Mouse (Mus musculus) heart, embryonic 15.5 days (tissue): ENCODE measurements around the gene Dst. TPM values are rescaled to one million over a fixed set of nuclear protein-coding genes. Genes with fewer than 3 reads are reported as not detected.
A peak's percentile ranks its signal among the peaks of the same experiment; 100 is the strongest.

Experiments used
- ATAC-seq: fragments of 200-750 bp; cut with Nextera tagmentation; replicated peaks from 2 replicates; pipeline ENCODE4 v1.8.0; 2017; ENCODE audit warnings: low read depth, moderate TSS enrichment; ENCODE audit not compliant: insufficient number of reproducible peaks, insufficient read depth, low FRiP score
- H3K27ac ChIP-seq: fragments of 300-500 bp; sonication (generic); 2 replicates; pipeline ENCODE4 v1.5.1; 2015; ENCODE audit warnings: mild to moderate bottlenecking, inconsistent platforms
- H3K27me3 ChIP-seq: fragments of 300-500 bp; sonication (generic); 2 replicates; pipeline ENCODE4 v1.6.1; 2015; ENCODE audit warnings: inconsistent platforms
- H3K36me3 ChIP-seq: fragments of 300-500 bp; sonication (generic); 2 replicates; pipeline ENCODE4 v1.6.1; 2015; ENCODE audit warnings: mild to moderate bottlenecking, inconsistent platforms
- H3K4me1 ChIP-seq: fragments of 300-500 bp; sonication (generic); replicated peaks from 2 replicates; pipeline ENCODE4 v1.6.1; 2015; ENCODE audit warnings: inconsistent platforms
- H3K4me2 ChIP-seq: fragments of 300-500 bp; sonication (generic); 2 replicates; pipeline ENCODE4 v1.6.1; 2015; ENCODE audit warnings: inconsistent platforms, mild to moderate bottlenecking, moderate library complexity
- H3K4me3 ChIP-seq: fragments of 300-500 bp; sonication (generic); 2 replicates; pipeline ENCODE4 v1.5.1; 2015; ENCODE audit warnings: mild to moderate bottlenecking, inconsistent platforms
- H3K9ac ChIP-seq: fragments of 300-500 bp; sonication (generic); 2 replicates; pipeline ENCODE4 v1.6.1; 2015; ENCODE audit warnings: mild to moderate bottlenecking, inconsistent platforms
- H3K9me3 ChIP-seq: fragments of 300-500 bp; sonication (generic); replicated peaks from 2 replicates; pipeline ENCODE4 v1.6.1; 2016; ENCODE audit warnings: inconsistent platforms
- WGBS: fragments of 180-500 bp; shearing (Covaris S2); methylation state at CpG from one replicate; pipeline ENCODE4 v1.1.7; 2015; ENCODE audit warnings: mixed read lengths; 5-methylcytosine and 5-hydroxymethylcytosine counted together
- microRNA-seq: library from miRNA; unstranded; fragments of <30 nt; microRNA quantifications from one replicate; pipeline ENCODE4, GENCODE M21; 2016
- polyA plus RNA-seq: library from polyadenylated mRNA; unstranded; fragments of >200 nt; fragmentation: Nextera tagmentation; extraction: Ambion mirVana; gene quantifications from 2 replicates; pipeline ENCODE4 v1.2.1, GENCODE M21; 2015

Dst gene
- polyA plus RNA-seq, 1 experiment from 2014 or later = 21.4 TPM

- H3K4me3 ChIP-seq = no peak overlapping the region
- H3K9ac ChIP-seq = no peak overlapping the region
- peak overlapping the region; percentile 20; the same call in 1 of the 2 replicates for H3K27ac ChIP-seq
- H3K36me3 ChIP-seq = no peaks in the 10 kb centered on the region
- peaks cover 11% of the 10 kb centered on the region for H3K4me1 ChIP-seq
- ATAC-seq = no peak
- H3K4me2 ChIP-seq = no peak overlapping the region
- no peaks in the 10 kb centered on the region for H3K27me3 ChIP-seq
- H3K9me3 ChIP-seq = no peaks in the 10 kb centered on the region
- 59% methylated on average over 3 of the region's 3 CpGs for WGBS
These were observed 423.7 kb downstream of the Dst start for GRCm38 (mm10) chr1:34331767-34332166.

Small RNA genes within 50 kb of the gene (microRNA-seq; reads per million reads assigned to microRNA genes)
- gene Mir6896 = not detected

Other genes with a start within 250 kb of the Dst start
- gene Prim2, start 238.4 kb upstream of the Dst start, polyA plus RNA-seq = 15.7 and 21.0 TPM in 2 replicates
- gene Rab23, start 188.3 kb upstream of the Dst start, polyA plus RNA-seq = 13.6 and 14.7 TPM in 2 replicates
- 74.3 and 76.3 TPM in 2 replicates for gene Bag2, start 150.4 kb upstream of the Dst start, polyA plus RNA-seq
- gene Zfp451, start 93.6 kb upstream of the Dst start, polyA plus RNA-seq = 11.8 and 14.6 TPM in 2 replicates
- gene Bend6, start 409 bp upstream of the Dst start, polyA plus RNA-seq = 3.6 TPM in 2 replicates